Mouse (Mus musculus) G1E (cell line): ENCODE results near the gene Cmip.

Source experiments
- CTCF ChIP-seq: IDR thresholded peaks from 2 replicates; pipeline ENCODE4 v1.5.1; 2012; ENCODE audit warnings: low read depth, low read length, inconsistent platforms, mixed read lengths
- GATA1 ChIP-seq: IDR thresholded peaks from 2 replicates; pipeline ENCODE4 v1.6.1; 2012; ENCODE audit warnings: borderline replicate concordance, low read length, inconsistent platforms, mixed read lengths
- GATA2 ChIP-seq: IDR thresholded peaks from 2 replicates; pipeline ENCODE4 v1.6.1; 2012; ENCODE audit warnings: low read depth, low read length, inconsistent platforms, borderline replicate concordance
- POLR2AphosphoS5 ChIP-seq: IDR thresholded peaks from 2 replicates; pipeline ENCODE4 v1.6.1; 2012; ENCODE audit warnings: low read depth, low read length, inconsistent platforms; ENCODE audit not compliant: insufficient replicate concordance

DNA sequence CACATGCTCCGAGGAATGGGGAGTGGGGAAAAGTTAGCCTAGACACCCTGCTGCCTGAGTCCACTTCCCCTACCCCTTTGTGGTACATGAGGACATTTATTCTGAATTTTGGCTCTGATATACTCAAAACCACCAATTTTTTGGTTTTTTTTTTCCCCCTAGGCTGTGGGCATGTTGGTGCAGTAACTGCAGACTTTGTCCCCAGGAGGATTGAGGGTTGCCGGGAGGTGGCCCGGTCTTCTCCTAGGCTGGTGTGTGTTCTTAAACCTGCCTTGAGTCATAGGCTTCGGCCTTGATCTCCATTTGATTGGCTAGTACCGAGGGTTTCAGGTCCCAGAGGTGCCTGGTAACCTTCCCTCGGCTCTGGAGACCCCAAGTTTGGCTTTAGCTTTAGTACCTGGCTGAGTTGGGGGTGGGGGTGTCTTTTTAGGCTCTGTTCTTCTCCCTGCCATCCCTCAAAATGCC lies 1.7 kb downstream of the Cmip start:
- no peak for TF ChIP-seq POLR2AphosphoS5
- TF ChIP-seq CTCF: no peak
- TF ChIP-seq GATA1: no peak
- no peak for TF ChIP-seq GATA2
